Comparison of ENCODE assay signal across 26 mouse cellular contexts in genomic region chr9:32241637-32242199, GRCm38 (mm10).
DNase-seq lines count a peak whose midpoint lies in the region; ATAC-seq lines count a peak whose summit lies in the region.
"Had no signal": no experiment of that assay in that cellular context is flagged by ENCODE, and none has a peak within 500 bp of the region (broad histone marks: within the 10 kb centered on the region; RNA-seq: fewer than 3 reads in every experiment).

No protein-coding gene starts in this region.

- no peak overlapping the region for H3K4me3 ChIP-seq in intestine, embryonic 16.5 days (ENCODE audit: low read length)
- no peak overlapping the region for H3K4me3 ChIP-seq in intestine, embryonic 15.5 days (replicated peaks)
- H3K4me3 ChIP-seq in kidney, embryonic 16.5 days (ENCODE audit: low read length): no peak overlapping the region
- H3K4me3 ChIP-seq in stomach, embryonic 16.5 days (replicated peaks; ENCODE audit: low read length): no peak overlapping the region
- H3K4me3 ChIP-seq: embryonic facial prominence, embryonic 15.5 days; erythroblast, embryonic 14.5 days; forebrain, embryonic 10.5 days; gastrocnemius, adult 2 months; heart, embryonic 15.5 days; hindbrain, embryonic 13.5 days had no signal

- H3K36me3 ChIP-seq in intestine, embryonic 16.5 days (ENCODE audit: control insufficient read depth, insufficient read depth, low read length): no peaks in the 10 kb centered on the region
- H3K36me3 ChIP-seq in intestine, embryonic 15.5 days: no peaks in the 10 kb centered on the region; the same call in 1 of the 2 replicates
- 0 out of 2 replicates have a peak, but pooled peaks cover 7% of the 10 kb centered on the region for H3K36me3 ChIP-seq in kidney, embryonic 16.5 days (ENCODE audit: insufficient read depth, low read length)
- 0 out of 2 replicates have a peak, but pooled peaks cover 5% of the 10 kb centered on the region for H3K36me3 ChIP-seq in stomach, embryonic 16.5 days (ENCODE audit: control insufficient read depth, insufficient read depth, low read length)
- H3K36me3 ChIP-seq: heart, embryonic 15.5 days had no signal

- H3K4me2 ChIP-seq in intestine, embryonic 16.5 days (ENCODE audit: low read depth, low read length): no peak overlapping the region
- no peak overlapping the region for H3K4me2 ChIP-seq in intestine, embryonic 15.5 days (replicated peaks)
- H3K4me2 ChIP-seq in kidney, embryonic 16.5 days (replicated peaks; ENCODE audit: low read depth, low read length): no peak overlapping the region
- H3K4me2 ChIP-seq in stomach, embryonic 16.5 days (ENCODE audit: low read depth, low read length): no peak overlapping the region
- H3K4me2 ChIP-seq: embryonic facial prominence, embryonic 15.5 days; heart, embryonic 11.5 days; heart, embryonic 15.5 days; hindbrain, embryonic 13.5 days had no signal

- no peak for DNase-seq in kidney, adult 18-20 months
- DNase-seq in yolk sac, embryonic 10.5 days (ENCODE audit: low spot score): no peak
- DNase-seq in neural tube, embryonic 10.5 days (ENCODE audit: extremely low spot score, low spot score): no peak
- DNase-seq: adrenal gland, postnatal 14 days; cerebellum, adult 18-20 months; cerebellum, adult 9-11 months; cerebellum, postnatal 36 days; embryo, embryonic 11 days; gastrocnemius, adult 2 months; gastrocnemius, postnatal 25 days; heart, adult 18-20 months; heart, postnatal 14 days had no signal

- 77% methylated on average over 9 of the region's 9 CpGs for WGBS in intestine, embryonic 16.5 days
- 78% methylated on average over 9 of the region's 9 CpGs for WGBS in intestine, embryonic 15.5 days
- 88% methylated on average over 9 of the region's 9 CpGs for WGBS in kidney, embryonic 16.5 days
- WGBS in stomach, embryonic 16.5 days: 79% methylated on average over 9 of the region's 9 CpGs

- H3K27ac ChIP-seq in intestine, embryonic 16.5 days (ENCODE audit: low read length): peak overlapping the region; percentile 52; the same call in 1 of the 2 replicates
- H3K27ac ChIP-seq in intestine, embryonic 15.5 days: no peak overlapping the region; the same call in 1 of the 2 replicates
- peak overlapping the region; percentile 59 for H3K27ac ChIP-seq in kidney, embryonic 16.5 days (ENCODE audit: low read length)
- H3K27ac ChIP-seq in stomach, embryonic 16.5 days (ENCODE audit: low read length): peak overlapping the region; percentile 66
- H3K27ac ChIP-seq: embryonic facial prominence, embryonic 15.5 days; forebrain, embryonic 10.5 days; gastrocnemius, adult 2 months; heart, embryonic 15.5 days; hindbrain, embryonic 13.5 days had no signal

- peak overlapping the region; percentile 16; the same call in 1 of the 2 replicates for H3K9ac ChIP-seq in intestine, embryonic 16.5 days (ENCODE audit: low read depth, low read length)
- H3K9ac ChIP-seq in intestine, embryonic 15.5 days: no peak overlapping the region
- H3K9ac ChIP-seq in kidney, embryonic 16.5 days (replicated peaks; ENCODE audit: low read length): no peak overlapping the region
- H3K9ac ChIP-seq in stomach, embryonic 16.5 days (ENCODE audit: low read length): no peak overlapping the region
- H3K9ac ChIP-seq: embryonic facial prominence, embryonic 15.5 days; heart, embryonic 15.5 days; hindbrain, embryonic 13.5 days had no signal

- peaks cover 15% of the 10 kb centered on the region for H3K4me1 ChIP-seq in intestine, embryonic 16.5 days (ENCODE audit: control insufficient read depth, insufficient read depth, low read length)
- H3K4me1 ChIP-seq in intestine, embryonic 15.5 days (replicated peaks): peaks cover 10% of the 10 kb centered on the region
- H3K4me1 ChIP-seq in kidney, embryonic 16.5 days (ENCODE audit: insufficient read depth, low read length): peaks cover 6% of the 10 kb centered on the region; the same call in 1 of the 2 replicates
- H3K4me1 ChIP-seq in stomach, embryonic 16.5 days (ENCODE audit: control insufficient read depth, insufficient read depth, low read length): peaks cover 12% of the 10 kb centered on the region; the same call in 1 of the 2 replicates
- H3K4me1 ChIP-seq: embryonic facial prominence, embryonic 15.5 days; forebrain, embryonic 10.5 days had no signal

- no peaks in the 10 kb centered on the region for H3K27me3 ChIP-seq in intestine, embryonic 16.5 days (replicated peaks; ENCODE audit: control insufficient read depth, insufficient read depth, low read length)
- no peaks in the 10 kb centered on the region for H3K27me3 ChIP-seq in intestine, embryonic 15.5 days (replicated peaks)
- H3K27me3 ChIP-seq in kidney, embryonic 16.5 days (ENCODE audit: insufficient read depth, low read length): no peaks in the 10 kb centered on the region
- H3K27me3 ChIP-seq in stomach, embryonic 16.5 days (ENCODE audit: control insufficient read depth, insufficient read depth, low read length): no peaks in the 10 kb centered on the region
- H3K27me3 ChIP-seq: embryonic facial prominence, embryonic 15.5 days; heart, embryonic 15.5 days; hindbrain, embryonic 13.5 days; Patski had no signal

- no peak for ATAC-seq in intestine, embryonic 16.5 days
- no peak for ATAC-seq in intestine, embryonic 15.5 days
- ATAC-seq in kidney, embryonic 16.5 days (ENCODE audit: low FRiP score, low TSS enrichment): no peak
- peak; percentile 47 for ATAC-seq in megakaryocyte progenitor cell, adult 5-6 weeks (replicated peaks; ENCODE audit: poor library complexity)
- no peak for ATAC-seq in stomach, embryonic 16.5 days (ENCODE audit: insufficient read depth, low FRiP score)
- ATAC-seq: activated CD4-positive, CD25-positive, alpha-beta regulatory T cell, adult 4 months; forebrain, embryonic 14.5 days; Patski had no signal

- H3K9me3 ChIP-seq in intestine, embryonic 16.5 days (ENCODE audit: control insufficient read depth, low read length): no peaks in the 10 kb centered on the region
- H3K9me3 ChIP-seq in intestine, embryonic 15.5 days: no peaks in the 10 kb centered on the region
- no peaks in the 10 kb centered on the region for H3K9me3 ChIP-seq in kidney, embryonic 16.5 days (ENCODE audit: low read length)
- no peaks in the 10 kb centered on the region for H3K9me3 ChIP-seq in stomach, embryonic 16.5 days (replicated peaks; ENCODE audit: control insufficient read depth, low read length)
- H3K9me3 ChIP-seq: embryonic facial prominence, embryonic 15.5 days; forebrain, embryonic 10.5 days; heart, embryonic 15.5 days; hindbrain, embryonic 13.5 days had no signal
